Mouse (Mus musculus): Measurements from ENCODE around the gene Ssh1. TPM values are rescaled to one million over a fixed set of nuclear protein-coding genes. Genes with fewer than 3 reads are reported as not detected.

The Ssh1 gene
- polyA plus RNA-seq, 1 experiment from 2014 or later: 4.3 TPM

- Histone ChIP-seq H3K27ac (ENCODE audit: low read depth) (no peak overlapping the region), H3K9me3 (ENCODE audit: low read length) (no peaks in the 10 kb centered on the region), H3K4me1 (ENCODE audit: insufficient read depth) (no peaks in the 10 kb centered on the region; the same call in 1 of the 2 replicates), H3K36me3 (replicated peaks; ENCODE audit: insufficient read depth, low read length) (peaks cover 53% of the 10 kb centered on the region), H3K4me3 (ENCODE audit: low read depth, low read length) (no peak overlapping the region), H3K4me2 (ENCODE audit: low read depth, low read length) (no peak overlapping the region), H3K27me3 (ENCODE audit: insufficient read depth, low read length) (no peaks in the 10 kb centered on the region), H3K9ac (replicated peaks) (no peak overlapping the region)
- DNase-seq: no peak
- WGBS (ENCODE audit: insufficient replicate concordance): 91% methylated on average over 6 of the region's 7 CpGs
- TF ChIP-seq EP300 (IDR thresholded peaks at IDR 0.05; ENCODE audit: low read depth) (no peak), CTCF (IDR thresholded peaks at IDR 0.05; ENCODE audit: low read depth) (no peak)
- ATAC-seq: no peak
Measured at GRCm38 (mm10) chr5:113965659-113966185, 28.0 kb downstream of the Ssh1 start.

GRCm38 (mm10) chr5:113964972-113965371, 28.7 kb downstream of the Ssh1 start:
- no peak for DNase-seq
- Histone ChIP-seq H3K9me3 (ENCODE audit: low read length) (no peaks in the 10 kb centered on the region), H3K4me1 (ENCODE audit: insufficient read depth) (no peaks in the 10 kb centered on the region; the same call in 1 of the 2 replicates), H3K4me3 (ENCODE audit: low read depth, low read length) (no peak overlapping the region), H3K27ac (ENCODE audit: low read depth) (no peak overlapping the region), H3K4me2 (ENCODE audit: low read depth, low read length) (no peak overlapping the region), H3K9ac (replicated peaks) (no peak overlapping the region), H3K36me3 (replicated peaks; ENCODE audit: insufficient read depth, low read length) (peaks cover 53% of the 10 kb centered on the region), H3K27me3 (ENCODE audit: insufficient read depth, low read length) (no peaks in the 10 kb centered on the region)
- no peak for ATAC-seq
- 89% methylated on average over 14 of the region's 14 CpGs for WGBS (ENCODE audit: insufficient replicate concordance)
- no peak for TF ChIP-seq EP300 (IDR thresholded peaks at IDR 0.05; ENCODE audit: low read depth)

GRCm38 (mm10) chr5:113961776-113962175, 31.9 kb downstream of the Ssh1 start:
- Histone ChIP-seq H3K27ac (ENCODE audit: low read depth) (no peak overlapping the region), H3K4me3 (ENCODE audit: low read depth, low read length) (no peak overlapping the region), H3K9me3 (ENCODE audit: low read length) (no peaks in the 10 kb centered on the region), H3K27me3 (ENCODE audit: insufficient read depth, low read length) (no peaks in the 10 kb centered on the region), H3K9ac (replicated peaks) (no peak overlapping the region), H3K4me2 (ENCODE audit: low read depth, low read length) (no peak overlapping the region), H3K36me3 (replicated peaks; ENCODE audit: insufficient read depth, low read length) (peaks cover 47% of the 10 kb centered on the region), H3K4me1 (ENCODE audit: insufficient read depth) (no peaks in the 10 kb centered on the region; the same call in 1 of the 2 replicates)
- no peak for TF ChIP-seq CTCF (IDR thresholded peaks at IDR 0.05; ENCODE audit: low read depth)
- TF ChIP-seq EP300 (IDR thresholded peaks at IDR 0.05; ENCODE audit: low read depth): no peak
- no peak for ATAC-seq
- 45% methylated on average over 7 of the region's 7 CpGs for whole genome bisulfite sequencing (ENCODE audit: insufficient replicate concordance)
- DNase-seq: no peak

GRCm38 (mm10) chr5:113960416-113960815, 33.3 kb downstream of the Ssh1 start:
- H3K9ac ChIP-seq (replicated peaks): no peak overlapping the region
- H3K27me3 ChIP-seq (ENCODE audit: insufficient read depth, low read length): no peaks in the 10 kb centered on the region
- DNase-seq (no peak), ATAC-seq (no peak)
- peaks cover 44% of the 10 kb centered on the region for H3K36me3 ChIP-seq (replicated peaks; ENCODE audit: insufficient read depth, low read length)
- H3K4me1 ChIP-seq (ENCODE audit: insufficient read depth): no peaks in the 10 kb centered on the region
- no peak overlapping the region for H3K4me2 ChIP-seq (ENCODE audit: low read depth, low read length)
- no peaks in the 10 kb centered on the region for H3K9me3 ChIP-seq (ENCODE audit: low read length)
- TF ChIP-seq CTCF (IDR thresholded peaks at IDR 0.05; ENCODE audit: low read depth): no peak
- no peak for TF ChIP-seq EP300 (IDR thresholded peaks at IDR 0.05; ENCODE audit: low read depth)
- H3K4me3 ChIP-seq (ENCODE audit: low read depth, low read length): no peak overlapping the region
- H3K27ac ChIP-seq (ENCODE audit: low read depth): no peak overlapping the region
- 85% methylated on average over 8 of the region's 8 CpGs for WGBS (ENCODE audit: insufficient replicate concordance)

- no peak for TF ChIP-seq CTCF (IDR thresholded peaks at IDR 0.05; ENCODE audit: low read depth)
- TF ChIP-seq EP300 (IDR thresholded peaks at IDR 0.05; ENCODE audit: low read depth): no peak
- WGBS (ENCODE audit: insufficient replicate concordance): 63% methylated on average over 6 of the region's 6 CpGs
- no peak overlapping the region for H3K27ac ChIP-seq (ENCODE audit: low read depth)
- no peaks in the 10 kb centered on the region for H3K4me1 ChIP-seq (ENCODE audit: insufficient read depth)
- DNase-seq (no peak), ATAC-seq (no peak)
- H3K27me3 ChIP-seq (ENCODE audit: insufficient read depth, low read length): no peaks in the 10 kb centered on the region
- H3K9ac ChIP-seq (replicated peaks): no peak overlapping the region
- no peak overlapping the region for H3K4me2 ChIP-seq (ENCODE audit: low read depth, low read length)
- no peaks in the 10 kb centered on the region for H3K9me3 ChIP-seq (ENCODE audit: low read length)
- no peak overlapping the region for H3K4me3 ChIP-seq (ENCODE audit: low read depth, low read length)
- H3K36me3 ChIP-seq (replicated peaks; ENCODE audit: insufficient read depth, low read length): peaks cover 41% of the 10 kb centered on the region
Measured at GRCm38 (mm10) chr5:113959039-113959438, 34.7 kb downstream of the Ssh1 start.

GRCm38 (mm10) chr5:113956510-113956909, 37.2 kb downstream of the Ssh1 start:
- H3K27ac ChIP-seq (ENCODE audit: low read depth): no peak overlapping the region
- peaks cover 13% of the 10 kb centered on the region; the same call in 1 of the 2 replicates for H3K4me1 ChIP-seq (ENCODE audit: insufficient read depth)
- DNase-seq: peak; percentile 95
- no peak overlapping the region for H3K4me3 ChIP-seq (ENCODE audit: low read depth, low read length)
- H3K4me2 ChIP-seq (ENCODE audit: low read depth, low read length): no peak overlapping the region
- TF ChIP-seq EP300 (IDR thresholded peaks at IDR 0.05; ENCODE audit: low read depth): no peak
- peak; percentile 98 for TF ChIP-seq CTCF (IDR thresholded peaks at IDR 0.05; ENCODE audit: low read depth)
- H3K36me3 ChIP-seq (replicated peaks; ENCODE audit: insufficient read depth, low read length): peaks cover 50% of the 10 kb centered on the region
- no peak overlapping the region for H3K9ac ChIP-seq (replicated peaks)
- H3K9me3 ChIP-seq (ENCODE audit: low read length): no peaks in the 10 kb centered on the region
- ATAC-seq: peak; percentile 64
- H3K27me3 ChIP-seq (ENCODE audit: insufficient read depth, low read length): no peaks in the 10 kb centered on the region
- whole genome bisulfite sequencing (ENCODE audit: insufficient replicate concordance): 7% methylated on average over 4 of the region's 4 CpGs

Data from liver, postnatal 0 days (tissue).